Mouse (Mus musculus) kidney, adult 2 months (tissue): ENCODE data around the gene Stip1.

Experiments
- CTCF ChIP-seq: fragments of 200-500 bp; conservative IDR thresholded peaks from 2 replicates; pipeline ENCODE4 v1.5.1; 2011; ENCODE audit warnings: low read depth, mild to moderate bottlenecking, control low read depth, low read length, moderate library complexity, mixed read lengths; ENCODE audit not compliant: insufficient read depth, insufficient read length
- POLR2A ChIP-seq: fragments of 200-500 bp; IDR thresholded peaks from one replicate; pipeline ENCODE4 v1.6.1; 2011; ENCODE audit warnings: low read depth, low read length, control low read depth

- TF ChIP-seq CTCF (no peak), POLR2A (no peak)
These were observed 30.3 kb upstream of the Stip1 start for GRCm38 (mm10) chr19:7069781-7070763.
